Mouse (Mus musculus): Measurements from ENCODE around the gene C2cd4a.

Gene C2cd4a

GRCm38 (mm10) chr9:67787671-67788070 lies 44.5 kb downstream of the C2cd4a start:
- DNase-seq (ENCODE audit: low spot score) = no peak

- no peak for DNase-seq (ENCODE audit: low spot score)
These were observed 45.8 kb downstream of the C2cd4a start for GRCm38 (mm10) chr9:67786311-67786710.

GRCm38 (mm10) chr9:67783925-67784324 lies 48.2 kb downstream of the C2cd4a start:
- no peak for DNase-seq (ENCODE audit: low spot score)

GRCm38 (mm10) chr9:67783464-67783863 lies 48.7 kb downstream of the C2cd4a start:
- DNase-seq (ENCODE audit: low spot score) = no peak

- DNase-seq (ENCODE audit: low spot score) = no peak
These were observed 49.3 kb downstream of the C2cd4a start for GRCm38 (mm10) chr9:67782786-67783185.

All from urinary bladder, postnatal 10 days (tissue).